Comparison of ENCODE assay signal across 9 mouse cellular contexts in the genomic region with DNA sequence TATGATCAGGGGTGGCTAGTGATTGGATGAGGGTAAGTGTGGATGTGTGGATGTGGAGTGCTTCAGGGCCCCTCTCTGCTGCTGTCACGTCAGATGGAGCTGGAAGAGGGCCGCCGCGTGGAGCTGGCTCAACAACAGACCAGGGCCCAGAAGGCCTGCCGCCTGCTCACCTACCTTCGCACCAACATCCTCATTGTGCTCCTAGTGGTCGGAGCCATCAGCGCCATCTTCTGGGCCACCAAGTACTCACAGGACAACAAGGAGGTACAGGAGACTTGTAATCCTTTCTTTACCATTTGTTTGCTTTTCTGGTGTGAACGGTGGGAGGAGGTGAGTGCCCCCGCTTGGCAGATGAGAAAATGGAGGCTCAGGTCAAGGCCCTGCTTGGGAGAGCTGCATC. TPM values are rescaled to one million over a fixed set of nuclear protein-coding genes. Genes with fewer than 3 reads are reported as not detected.
DNase-seq lines count a peak whose midpoint lies in the region; ATAC-seq and TF ChIP-seq lines count a peak whose summit lies in the region.
"Had no signal": no experiment of that assay in that cellular context is flagged by ENCODE, and none has a peak within 500 bp of the region (broad histone marks: within the 10 kb centered on the region; RNA-seq: fewer than 3 reads in every experiment).

No protein-coding gene starts in this region.

- H3K4me1 ChIP-seq in G1E (ENCODE audit: insufficient read depth, low read depth, low read length) = peaks cover 49% of the 10 kb centered on the region
- H3K4me1 ChIP-seq in liver, embryonic 14.5 days (replicated peaks; ENCODE audit: control insufficient read depth in 2 of 2, insufficient read depth in 2 of 2, low read length in 1 of 2) = peaks cover 16 to 18% of the 10 kb centered on the region in 2 experiments

- no peaks in the 10 kb centered on the region for H3K9me3 ChIP-seq in G1E (replicated peaks)
- no peaks in the 10 kb centered on the region for H3K9me3 ChIP-seq in liver, embryonic 14.5 days (ENCODE audit: control insufficient read depth, low read length)
- H3K9me3 ChIP-seq: lung, embryonic 15.5 days had no signal

- peak overlapping the region; percentile 21; the same call in 1 of the 2 replicates for H3K4me2 ChIP-seq in liver, embryonic 14.5 days (ENCODE audit: low read depth)
- H3K4me2 ChIP-seq: lung, embryonic 15.5 days had no signal

- no peak overlapping the region for H3K4me3 ChIP-seq in G1E (ENCODE audit: low read depth, low read length)
- H3K4me3 ChIP-seq in liver, embryonic 14.5 days (ENCODE audit: insufficient read depth in 1 of 2, low read depth in 2 of 2, low read length in 2 of 2) = no peak overlapping the region
- H3K4me3 ChIP-seq: lung, embryonic 15.5 days had no signal

- H3K36me3 ChIP-seq in G1E (replicated peaks) = peaks cover 57% of the 10 kb centered on the region
- H3K36me3 ChIP-seq in liver, embryonic 14.5 days (replicated peaks; ENCODE audit: control insufficient read depth, insufficient read depth, low read depth) = peaks cover 46% of the 10 kb centered on the region
- H3K36me3 ChIP-seq: lung, embryonic 15.5 days had no signal

- H3K27ac ChIP-seq in liver, embryonic 14.5 days = no peak overlapping the region
- H3K27ac ChIP-seq: lung, embryonic 15.5 days had no signal

- H3K9ac ChIP-seq in liver, embryonic 14.5 days (replicated peaks) = peak overlapping the region; percentile 24
- H3K9ac ChIP-seq: lung, embryonic 15.5 days had no signal

- no peak for TF ChIP-seq EP300 in liver, embryonic 14.5 days (IDR thresholded peaks at IDR 0.05; ENCODE audit: low read depth)

- 16% methylated on average over 10 of the region's 10 CpGs for WGBS in liver, embryonic 14.5 days (ENCODE audit: insufficient replicate concordance)

- 0 out of 2 replicates have a peak, but pooled peaks have one; percentile 26 for TF ChIP-seq CTCF in G1E (IDR thresholded peaks at IDR 0.05; ENCODE audit: low read depth, low read length)
- peak; percentile 91 for TF ChIP-seq CTCF in liver, embryonic 14.5 days (IDR thresholded peaks at IDR 0.05; ENCODE audit: low read depth)

- H3K27me3 ChIP-seq in G1E (ENCODE audit: insufficient read depth, low read length) = no peaks in the 10 kb centered on the region
- no peaks in the 10 kb centered on the region for H3K27me3 ChIP-seq in liver, embryonic 14.5 days (ENCODE audit: control insufficient read depth, insufficient read depth, low read length)
- H3K27me3 ChIP-seq: lung, embryonic 15.5 days had no signal

- peak; percentile 77 for DNase-seq in layer of hippocampus, adult 11-12 months (ENCODE audit: low spot score)
- no peak for DNase-seq in layer of hippocampus, postnatal 36 days
- no peak for DNase-seq in G1E (ENCODE audit: low spot score)
- peak; percentile 76 for DNase-seq in cerebellum, adult 9-10 months
- DNase-seq in liver, embryonic 14.5 days (ENCODE audit: low read depth in 3 of 3, low spot score in 3 of 3) = peak in 1 of 3 experiments; percentile 51
- peak; percentile 52 for DNase-seq in spleen, adult 12 weeks (ENCODE audit: low spot score)
- no peak for DNase-seq in frontal cortex, postnatal 25 days (ENCODE audit: low spot score in 2 of 2)

- ATAC-seq in G1E (ENCODE audit: extremely low read depth, insufficient number of reproducible peaks, low FRiP score, poor library complexity, severe bottlenecking) = no peak
- ATAC-seq in hematopoietic stem cell, adult 5-6 weeks (replicated peaks in 1 of 2; ENCODE audit: insufficient read depth in 1 of 2, low FRiP score in 2 of 2, low TSS enrichment in 1 of 2, low read depth in 1 of 2, poor library complexity in 2 of 2, severe bottlenecking in 2 of 2) = peak; percentile 41 to 47; a peak in 1 of 4 replicates
- no peak for ATAC-seq in liver, embryonic 14.5 days (ENCODE audit: insufficient read depth)

RNA-seq across cellular contexts. Expression of a gene that starts 4.3 kb away (rescaled TPM):
- 1 to 10 TPM; 7.3 to 9.7 TPM for total RNA-seq in layer of hippocampus, postnatal 36 days (2021)
- 16.5 and 27.3 TPM in 2 replicates for total RNA-seq in G1E (2014; fragmentation: Nextera tagmentation)
- 9.6 and 12.2 TPM in 2 replicates for total RNA-seq in G1E (2017)
- 25.3 and 32.3 TPM in 2 replicates for polyA plus RNA-seq in G1E (2012)
- 12.6 and 23.0 TPM in 2 replicates for total RNA-seq in hematopoietic stem cell, adult 5-6 weeks (2017)
- polyA plus RNA-seq in liver, embryonic 14.5 days (2012; rRNA removed) = 32.1 and 51.8 TPM in 2 replicates
- 40.5 and 44.1 TPM in 2 replicates for polyA plus RNA-seq in liver, embryonic 14.5 days (2014; fragmentation: Nextera tagmentation; extraction: Ambion mirVana)

RNA-seq across cellular contexts. Expression of a gene that starts 4.4 kb away (rescaled TPM):
- under 1 TPM; 0.47 to 0.83 TPM for total RNA-seq in layer of hippocampus, postnatal 36 days (2021)
- total RNA-seq in G1E (2014; fragmentation: Nextera tagmentation) (8.5 and 43.8 TPM in 2 replicates), G1E (2017) (3.4 and 4.6 TPM in 2 replicates)
- 18.5 and 26.9 TPM in 2 replicates for polyA plus RNA-seq in G1E (2012)
- 1.5 and 2.9 TPM in 2 replicates for total RNA-seq in hematopoietic stem cell, adult 5-6 weeks (2017)
- 28.1 and 29.8 TPM in 2 replicates for polyA plus RNA-seq in liver, embryonic 14.5 days (2012; rRNA removed)
- 9.9 and 13.1 TPM in 2 replicates for polyA plus RNA-seq in liver, embryonic 14.5 days (2014; fragmentation: Nextera tagmentation; extraction: Ambion mirVana)

RNA-seq across cellular contexts. Expression of a gene that starts 11.2 kb away (rescaled TPM):
- under 1 TPM in 1 of 2 experiments, not detected in 1; 0.61 TPM for total RNA-seq in layer of hippocampus, postnatal 36 days (2021)
- total RNA-seq in G1E (2014; fragmentation: Nextera tagmentation) (5.0 and 20.9 TPM in 2 replicates), G1E (2017) (3.3 and 4.2 TPM in 2 replicates)
- 10.3 and 11.7 TPM in 2 replicates for polyA plus RNA-seq in G1E (2012)
- 0.30 TPM in 1 of 2 replicates, not detected in the other for total RNA-seq in hematopoietic stem cell, adult 5-6 weeks (2017)
- polyA plus RNA-seq in liver, embryonic 14.5 days (2012; rRNA removed) = 104 and 133 TPM in 2 replicates
- polyA plus RNA-seq in liver, embryonic 14.5 days (2014; fragmentation: Nextera tagmentation; extraction: Ambion mirVana) = 67.1 and 78.0 TPM in 2 replicates

RNA-seq across cellular contexts. Expression of a gene that starts 23.2 kb away (rescaled TPM):
- total RNA-seq in layer of hippocampus, postnatal 36 days (2021) = 1 to 10 TPM; 1.5 to 1.7 TPM
- total RNA-seq in G1E (2014; fragmentation: Nextera tagmentation) (8.7 TPM in 2 replicates), G1E (2017) (0.29 TPM in 1 of 2 replicates, not detected in the other)
- polyA plus RNA-seq in G1E (2012) = 0.07 and 0.09 TPM in 2 replicates
- 1.9 TPM in 1 of 2 replicates, not detected in the other for total RNA-seq in hematopoietic stem cell, adult 5-6 weeks (2017)
- polyA plus RNA-seq in liver, embryonic 14.5 days (2012; rRNA removed) = 0.03 and 0.08 TPM in 2 replicates
- 0.10 and 0.28 TPM in 2 replicates for polyA plus RNA-seq in liver, embryonic 14.5 days (2014; fragmentation: Nextera tagmentation; extraction: Ambion mirVana)

RNA-seq across cellular contexts. Expression of a gene that starts 23.2 kb away (rescaled TPM):
- total RNA-seq in layer of hippocampus, postnatal 36 days (2021) = 10 to 100 TPM; 10.4 to 16.9 TPM
- total RNA-seq in G1E (2014; fragmentation: Nextera tagmentation) = 221 and 236 TPM in 2 replicates
- 95.8 and 105 TPM in 2 replicates for total RNA-seq in G1E (2017)
- polyA plus RNA-seq in G1E (2012) = 189 and 211 TPM in 2 replicates
- total RNA-seq in hematopoietic stem cell, adult 5-6 weeks (2017) = 81.0 and 97.1 TPM in 2 replicates
- 36.5 and 48.8 TPM in 2 replicates for polyA plus RNA-seq in liver, embryonic 14.5 days (2012; rRNA removed)
- polyA plus RNA-seq in liver, embryonic 14.5 days (2014; fragmentation: Nextera tagmentation; extraction: Ambion mirVana) = 48.6 and 50.4 TPM in 2 replicates

Comparison
In these comparisons a context has a peak if more than half of its experiments do, and no peak if none do; other contexts are left out.
1. DNase-seq: peak in layer of hippocampus, adult 11-12 months (single experiment), cerebellum, adult 9-10 months (single experiment) and spleen, adult 12 weeks (single experiment); none in layer of hippocampus, postnatal 36 days (0 of 2), G1E (single experiment) and frontal cortex, postnatal 25 days (0 of 2).
2. ATAC-seq: peak in hematopoietic stem cell, adult 5-6 weeks (2 of 2); none in G1E (single experiment) and liver, embryonic 14.5 days (single experiment).